Mouse (Mus musculus) layer of hippocampus, adult 18-20 months (tissue): Measurements from ENCODE around the gene Izumo4. TPM values are rescaled to one million over a fixed set of nuclear protein-coding genes. Genes with fewer than 3 reads are reported as not detected.

Experiments
- DNase-seq, 2 experiments: peaks; one replicate each; pipeline ENCODE4 v3.0.0; 2022; ENCODE audit warnings: low spot score in 2 of 2
- long read RNA-seq: library from polyadenylated mRNA; stranded (forward); transcript quantifications from one replicate; pipeline ENCODE4 v2.0.0, GENCODE M21; 2021
- total RNA-seq, 2 experiments: library from RNA; stranded (reverse); gene quantifications; 2 replicates each; pipeline ENCODE4 v1.2.3; 2021

The Izumo4 gene
- total RNA-seq = 10 to 100 TPM; 52.5 to 54.7 TPM
- long read RNA-seq, partial matches to known transcripts = 2 of 19 reads
- long read RNA-seq, other reads (novel, unspliced or antisense) = 17 of 19 reads

DNA sequence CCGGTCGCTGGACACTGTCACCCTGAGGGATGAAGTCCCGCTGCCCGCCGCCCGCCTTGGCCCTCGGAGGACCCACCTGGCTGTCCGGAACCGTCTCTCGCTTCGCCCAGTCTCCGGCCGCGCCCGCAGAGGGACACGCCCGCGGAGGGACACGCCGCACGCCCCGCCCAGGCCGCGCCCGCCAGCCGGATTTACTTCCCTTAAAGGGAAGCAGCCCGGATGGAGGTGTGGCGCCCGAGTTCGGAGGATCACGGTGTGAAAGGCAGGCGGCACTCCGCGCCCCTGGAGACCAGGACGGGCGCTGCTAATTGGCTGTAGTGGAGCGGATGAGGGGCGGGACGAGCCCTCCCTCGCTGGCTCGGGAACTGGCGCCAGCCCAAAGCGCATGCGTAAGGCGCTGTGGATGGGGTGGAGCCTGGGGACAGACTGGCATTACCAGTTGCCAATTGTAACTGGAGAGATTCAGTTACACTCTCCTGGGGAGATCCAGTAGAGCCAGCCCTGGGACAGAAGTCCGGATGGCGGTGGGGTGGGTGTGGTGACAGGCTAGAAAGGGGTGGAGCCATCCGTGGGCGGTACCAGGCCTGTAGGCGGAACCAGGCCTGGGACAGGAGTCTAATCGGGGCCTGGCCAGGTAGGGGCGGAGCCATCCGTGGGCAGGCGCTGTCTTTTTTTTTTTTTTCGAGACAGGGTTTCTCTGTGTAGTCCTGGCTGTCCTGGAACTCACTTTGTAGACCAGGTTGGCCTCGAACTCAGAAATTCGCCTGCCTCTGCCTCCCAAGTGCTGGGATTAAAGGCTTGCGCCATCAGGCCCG is at the start of gene Izumo4, which contains the start of gene Mob3a:
Izumo4 (plus strand) TSS at position 464 of the 815 bp plus-strand sequence.
Mob3a (minus strand) TSS at position 257 of the 815 bp plus-strand sequence.
- peak; percentile 99 to 100 for DNase-seq

DNA sequence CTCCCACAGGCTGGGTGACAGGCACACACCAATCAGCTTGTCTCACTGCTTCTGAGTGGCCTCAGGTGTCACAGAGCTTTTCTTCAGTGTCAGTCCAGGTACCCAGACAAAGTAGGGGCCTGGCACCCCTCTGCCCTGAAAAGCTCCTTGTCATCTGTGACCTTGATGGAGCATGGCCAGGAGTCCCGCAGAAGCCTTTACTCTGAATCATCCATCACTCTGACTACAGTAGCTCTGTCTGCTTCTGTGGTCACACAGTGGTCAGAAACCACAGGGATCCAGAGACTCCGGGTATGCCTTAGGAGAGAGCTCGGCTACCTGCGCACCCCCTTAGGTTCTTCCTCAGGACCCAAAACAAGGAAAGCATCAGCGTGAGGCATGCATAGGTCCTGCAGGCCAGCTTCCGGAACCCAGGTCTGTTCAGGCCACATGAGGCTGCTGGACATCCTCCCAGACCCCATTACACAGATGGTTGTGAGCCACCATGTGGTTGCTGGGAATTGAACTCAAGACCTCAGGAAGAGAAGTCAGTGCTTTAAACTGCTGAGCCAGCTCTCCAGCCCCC is 48.7 kb upstream of the Izumo4 start:
- DNase-seq = no peak

DNA sequence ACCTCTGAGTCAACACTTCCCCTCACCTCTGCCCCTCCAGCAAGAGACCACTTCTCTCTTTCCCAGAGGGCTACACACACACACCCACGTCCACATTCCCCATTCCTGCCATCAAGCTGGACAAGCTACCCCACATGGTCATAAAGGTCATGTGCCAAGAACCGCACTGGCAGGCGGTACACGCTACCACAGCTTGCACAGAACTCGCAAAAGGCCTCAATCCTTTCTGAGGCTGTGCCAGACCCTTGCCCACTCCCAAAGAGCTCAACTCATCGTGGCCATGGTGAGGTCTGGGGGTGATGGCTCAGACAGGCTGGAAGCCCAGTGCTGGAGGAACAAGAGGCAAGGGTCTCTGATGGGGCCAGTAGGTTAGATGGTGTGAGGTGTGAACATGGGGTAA is 47.1 kb upstream of the Izumo4 start:
- no peak for DNase-seq

DNA sequence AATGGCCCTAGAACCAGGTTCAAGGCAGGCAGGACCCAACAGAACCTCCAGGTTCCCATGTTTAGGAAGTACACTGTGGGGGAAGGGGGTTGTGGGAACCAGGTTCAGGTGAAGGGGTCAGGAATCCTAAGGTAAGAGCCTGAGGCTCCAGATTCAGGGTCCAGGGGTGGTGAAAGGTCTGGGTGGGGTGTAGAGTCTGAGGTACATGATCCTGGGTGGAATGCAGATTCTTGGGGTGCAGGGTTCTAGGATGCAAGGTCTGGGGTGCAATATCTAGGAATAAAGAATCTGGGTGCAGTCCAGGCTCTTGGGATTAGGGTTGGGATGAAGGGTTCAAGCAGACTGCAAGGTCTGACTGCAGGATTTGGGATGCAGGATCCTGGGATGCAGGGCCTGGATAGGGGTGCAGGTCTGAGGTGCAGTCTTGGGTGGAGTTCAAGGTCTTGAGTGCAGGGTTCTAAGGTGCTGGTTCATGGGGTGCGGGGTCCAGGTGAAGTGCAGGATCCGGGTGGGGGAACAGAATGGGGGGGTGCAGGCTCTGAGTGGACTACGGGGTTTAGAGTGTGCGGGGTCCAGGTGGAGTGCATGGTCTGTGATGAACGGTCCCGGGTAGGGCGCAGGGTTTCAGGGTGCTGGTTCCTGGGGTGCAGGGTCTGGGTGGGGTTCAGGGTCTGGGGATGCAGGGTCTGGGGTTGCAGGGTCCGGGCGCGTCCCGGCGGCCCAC is 46.4 kb upstream of the Izumo4 start:
- no peak for DNase-seq

DNA sequence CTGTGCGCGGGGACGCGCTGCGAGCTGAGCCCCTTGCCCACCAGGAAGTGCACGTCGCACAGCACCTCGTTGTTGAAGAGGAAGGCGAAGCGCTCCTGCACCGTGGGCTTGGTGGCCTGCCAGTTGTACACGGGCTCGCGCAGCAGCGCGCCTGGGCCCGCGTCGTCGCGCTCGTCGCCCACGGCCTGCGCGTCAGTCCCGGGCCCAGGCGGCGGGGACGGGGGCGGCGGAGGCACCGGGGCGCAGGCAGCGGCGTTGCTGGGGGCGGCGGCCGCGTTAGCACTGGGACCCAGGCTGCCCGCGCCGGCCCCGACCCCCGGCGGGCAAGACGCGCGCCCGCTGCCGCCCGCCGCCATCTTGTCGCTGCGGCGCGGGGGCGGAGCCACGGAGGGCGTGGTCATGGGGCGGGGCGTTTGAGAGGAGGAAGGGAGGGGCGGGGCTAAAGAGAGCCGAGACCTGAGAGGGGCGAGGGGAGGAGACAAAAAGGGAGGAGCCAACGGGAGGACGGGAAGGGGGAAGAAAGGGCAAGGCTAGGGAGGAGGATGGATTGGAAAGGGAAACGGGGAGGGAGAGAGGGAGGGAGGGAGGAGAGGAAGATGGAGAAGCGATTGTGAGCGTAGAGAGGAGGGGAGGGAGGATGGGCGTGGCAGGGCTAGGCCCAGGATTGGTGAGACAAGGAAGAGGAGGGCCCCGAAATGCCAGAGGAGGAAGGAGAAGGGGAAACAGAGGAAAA is 45.7 kb upstream of the Izumo4 start:
- peak; percentile 91 to 96 for DNase-seq

DNA sequence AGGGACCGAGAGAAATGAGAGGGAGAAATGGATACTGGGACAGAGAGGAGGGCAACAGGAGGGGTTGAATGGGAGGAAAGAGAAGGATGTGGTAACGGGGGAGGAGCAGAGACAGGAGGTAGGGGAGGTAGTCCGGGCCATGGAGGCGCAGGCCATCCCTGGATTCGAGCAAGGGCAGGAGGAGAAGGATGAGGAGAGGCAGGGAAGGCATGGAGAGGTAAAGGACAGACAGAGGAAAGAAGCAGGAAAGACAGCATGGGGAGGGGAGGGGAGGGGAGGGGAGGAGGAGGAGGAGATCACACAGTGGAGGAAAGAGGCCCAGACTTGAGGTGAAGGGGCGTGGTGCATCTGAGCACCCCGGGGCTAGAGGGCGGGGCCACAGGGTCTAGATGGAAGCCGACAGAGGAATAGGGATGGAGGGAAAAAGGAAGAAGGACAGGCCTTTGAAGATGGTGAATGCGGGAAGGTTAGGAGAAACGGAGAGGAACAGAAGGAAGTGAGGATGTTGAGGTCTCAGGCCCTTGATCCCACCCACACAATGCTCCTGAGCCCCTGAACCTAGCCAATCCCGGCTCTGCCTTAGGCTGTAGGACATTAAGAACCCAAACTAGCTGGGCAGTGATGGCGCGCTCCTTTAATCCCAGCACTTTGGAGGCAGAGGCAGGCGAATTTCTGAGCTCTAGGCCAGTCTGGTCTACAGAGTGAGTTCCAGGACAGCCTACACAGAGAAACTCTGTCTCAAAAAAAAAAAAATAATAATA is 44.9 kb upstream of the Izumo4 start, which contains the start of gene Btbd2:
Btbd2 (minus strand) TSS at position 209 of the 761 bp plus-strand sequence.
- DNase-seq = no peak

DNA sequence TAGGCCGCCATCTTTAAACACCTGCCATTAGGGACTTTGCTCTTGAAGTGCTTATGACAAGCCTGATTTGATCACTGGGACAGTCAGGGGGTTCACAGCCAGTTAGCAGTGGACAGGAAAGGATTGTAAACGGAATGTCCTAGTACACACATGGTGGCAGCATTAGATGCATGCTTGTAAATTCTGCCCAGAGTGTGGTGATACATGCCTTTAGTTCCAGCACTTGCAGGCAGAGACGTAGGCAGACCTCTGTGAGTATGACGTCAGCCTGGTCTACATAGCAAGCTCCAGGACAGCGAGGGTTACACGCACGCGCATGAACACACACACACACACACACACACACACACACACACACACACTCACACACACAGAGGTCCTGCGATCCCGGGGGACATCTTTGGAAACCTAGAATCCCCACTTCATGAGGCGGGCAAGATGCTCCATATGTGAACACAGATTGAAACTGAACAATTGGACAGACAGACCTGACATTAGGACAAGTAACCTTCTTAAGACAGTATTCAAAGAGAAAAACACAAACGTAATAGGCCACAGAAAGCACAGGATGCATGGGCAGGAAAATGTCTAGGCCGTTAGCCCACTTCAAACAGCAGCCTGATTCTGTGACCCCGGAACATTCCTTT is 43.7 kb upstream of the Izumo4 start:
- DNase-seq = no peak

DNA sequence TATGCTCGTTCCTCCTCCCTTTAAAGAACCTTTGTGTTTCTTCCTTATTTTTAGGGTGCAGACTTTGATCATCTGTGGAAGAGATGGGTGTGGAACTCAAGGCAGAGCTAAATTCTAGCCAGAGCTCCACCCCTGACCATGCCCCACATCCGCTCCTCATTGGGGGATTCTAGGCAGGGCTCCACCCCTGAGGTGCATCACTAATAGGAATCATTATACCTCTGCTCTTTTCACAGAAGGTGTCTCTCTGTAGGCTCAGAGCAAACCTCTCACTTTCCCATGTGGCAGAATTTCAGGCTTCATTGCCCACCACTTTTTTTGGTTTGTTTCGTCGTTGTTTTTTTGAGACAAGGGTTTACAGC is 43.2 kb upstream of the Izumo4 start:
- no peak for DNase-seq

DNA sequence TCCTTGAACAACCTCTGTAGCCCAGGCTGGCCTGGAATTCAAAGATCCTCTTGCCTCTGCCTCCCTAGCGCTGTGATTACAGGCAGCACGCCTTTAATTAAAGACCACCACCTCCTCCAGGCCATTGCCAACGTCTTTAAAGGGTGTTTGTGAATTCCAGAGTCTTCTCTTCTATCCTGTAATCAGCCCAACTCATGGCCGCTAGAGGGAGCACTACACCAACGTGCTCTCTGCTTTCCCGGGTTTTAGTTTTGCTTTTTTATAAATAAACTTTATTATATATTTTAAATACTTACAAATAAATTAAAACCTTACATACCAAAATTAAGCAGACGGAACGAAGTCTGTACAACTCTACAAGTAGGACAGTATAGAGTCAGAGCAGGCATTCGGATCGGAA is 42.8 kb upstream of the Izumo4 start:
- DNase-seq = peak in 1 of 2 experiments; percentile 88

DNA sequence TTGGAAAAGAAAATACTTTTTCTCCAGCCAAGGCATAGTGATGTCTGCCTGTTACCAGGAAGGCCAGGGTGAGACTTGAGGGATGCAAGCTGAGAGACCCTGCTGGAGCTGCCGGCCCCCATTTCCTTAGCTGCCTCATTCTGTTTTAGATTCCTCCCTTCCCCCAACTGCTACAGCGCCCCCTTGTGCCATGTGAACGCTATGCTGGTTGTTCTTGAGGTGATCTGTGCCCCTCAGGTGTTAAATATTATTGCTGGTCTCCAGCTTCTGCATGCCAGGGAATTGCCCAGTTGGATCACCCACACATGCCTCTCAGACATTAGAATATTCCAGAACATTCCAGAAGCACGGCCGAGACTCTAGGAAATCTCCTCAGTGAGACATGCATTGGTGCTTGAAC is 40.8 kb upstream of the Izumo4 start:
- no peak for DNase-seq

DNA sequence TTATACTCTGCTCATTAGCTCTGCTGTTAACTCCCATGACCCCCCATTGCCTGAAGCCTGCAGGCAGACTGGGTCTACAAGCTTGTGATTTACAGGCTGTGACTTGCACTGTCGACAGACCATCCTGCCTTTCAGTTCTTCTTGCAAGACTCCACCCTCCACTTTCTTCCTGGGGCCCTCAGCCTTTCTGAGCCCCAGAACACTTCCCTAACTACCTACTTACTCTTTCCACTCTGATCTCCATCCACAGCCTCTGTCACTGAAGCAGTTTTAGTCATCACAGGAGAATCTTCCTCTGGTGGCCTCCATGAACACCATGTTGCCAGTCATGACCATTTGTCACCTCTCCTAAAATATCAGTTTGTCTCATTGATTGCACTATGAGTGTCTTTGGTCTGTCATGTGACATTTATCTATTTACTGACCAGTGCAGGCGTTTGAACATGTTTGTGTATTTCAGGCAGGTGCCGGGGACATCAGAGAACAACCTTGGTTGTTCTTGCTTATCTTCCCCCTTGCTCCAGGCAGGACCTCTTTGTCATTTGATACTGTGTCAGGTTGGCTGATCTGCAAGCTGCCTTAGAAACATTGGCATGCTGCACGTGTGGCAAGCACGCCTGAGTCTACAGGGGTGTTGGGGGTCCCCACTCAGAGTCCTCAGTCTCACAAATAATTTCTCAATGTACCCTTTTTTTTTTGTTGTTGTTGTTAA is 38.3 kb upstream of the Izumo4 start:
- DNase-seq = no peak

DNA sequence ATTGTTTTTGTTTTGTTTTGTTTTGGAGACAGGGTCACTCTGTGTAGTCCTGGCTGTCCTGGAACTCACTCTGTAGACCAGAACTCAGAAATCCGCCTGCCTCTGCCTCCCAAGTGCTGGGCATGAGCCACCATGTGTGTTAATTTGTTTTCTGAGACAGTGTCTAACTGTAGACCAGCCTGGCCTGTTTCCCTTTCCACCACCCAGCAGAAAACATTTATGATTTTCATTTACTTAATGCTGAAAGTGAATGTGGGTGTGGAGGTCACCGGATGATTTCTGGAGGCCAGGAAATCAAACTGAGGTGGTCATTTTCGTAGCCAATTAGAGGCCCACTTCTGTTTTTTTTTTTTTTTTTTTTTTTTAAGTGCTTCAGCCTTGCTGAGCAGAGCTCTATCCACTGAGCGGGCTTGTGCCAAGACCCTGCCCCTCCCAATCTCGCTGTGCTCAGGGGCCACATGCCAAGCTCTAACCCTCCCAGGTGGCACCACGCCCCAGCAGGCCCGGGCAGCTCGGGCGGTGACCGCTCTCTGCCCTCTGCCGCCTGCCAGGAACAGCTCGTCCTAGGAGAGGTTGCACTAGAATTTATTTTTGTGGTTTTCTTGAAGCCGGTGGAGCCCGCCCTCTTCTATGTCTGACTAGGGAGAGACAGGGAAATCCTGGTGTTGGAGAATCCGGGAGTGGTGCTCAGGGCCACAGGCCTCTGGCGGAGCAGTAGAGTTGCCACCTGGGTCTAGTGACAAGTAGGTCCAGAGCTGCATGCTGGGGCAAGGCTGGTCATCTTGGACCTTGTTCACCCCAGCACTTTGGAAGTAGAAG is 37.6 kb upstream of the Izumo4 start:
- DNase-seq = peak in 1 of 2 experiments; percentile 44

DNA sequence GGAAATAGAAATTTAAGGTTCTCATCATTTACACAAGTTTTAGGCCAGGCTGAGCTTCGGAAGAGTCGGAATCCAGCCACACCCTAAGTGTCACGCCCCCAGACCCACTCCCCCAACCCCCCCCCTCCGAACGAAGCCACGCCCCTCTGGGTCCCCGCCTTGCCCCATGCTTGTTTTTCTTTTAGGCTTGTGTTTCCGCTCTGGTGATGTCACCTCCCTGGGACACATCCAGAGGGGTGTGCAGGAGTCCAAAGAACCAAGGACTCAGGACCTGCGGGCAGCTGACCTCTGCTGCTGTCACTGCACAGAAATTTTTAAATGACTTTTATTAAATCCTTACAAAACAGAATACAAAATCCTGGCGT is 37.0 kb upstream of the Izumo4 start:
- DNase-seq = no peak

DNA sequence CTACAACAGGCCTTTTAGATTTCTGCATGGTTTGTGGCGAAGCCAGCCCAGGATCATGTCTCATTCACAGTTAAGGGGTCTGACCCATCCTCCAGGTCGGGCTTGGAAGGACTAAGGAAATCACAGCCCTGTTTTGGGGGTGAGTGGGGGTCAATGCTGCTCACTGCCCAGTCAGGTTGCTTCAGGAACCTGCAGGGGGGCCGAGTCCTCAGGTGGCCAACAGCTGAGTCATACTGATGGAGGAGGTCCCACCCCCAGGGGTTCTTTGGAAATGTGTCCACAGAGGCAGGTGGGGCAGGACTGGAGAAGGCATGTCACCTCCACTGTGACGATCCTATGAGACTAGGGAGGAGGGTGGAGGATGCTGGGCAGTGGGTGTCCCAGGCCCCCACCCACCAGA is 36.5 kb upstream of the Izumo4 start:
- DNase-seq = no peak

DNA sequence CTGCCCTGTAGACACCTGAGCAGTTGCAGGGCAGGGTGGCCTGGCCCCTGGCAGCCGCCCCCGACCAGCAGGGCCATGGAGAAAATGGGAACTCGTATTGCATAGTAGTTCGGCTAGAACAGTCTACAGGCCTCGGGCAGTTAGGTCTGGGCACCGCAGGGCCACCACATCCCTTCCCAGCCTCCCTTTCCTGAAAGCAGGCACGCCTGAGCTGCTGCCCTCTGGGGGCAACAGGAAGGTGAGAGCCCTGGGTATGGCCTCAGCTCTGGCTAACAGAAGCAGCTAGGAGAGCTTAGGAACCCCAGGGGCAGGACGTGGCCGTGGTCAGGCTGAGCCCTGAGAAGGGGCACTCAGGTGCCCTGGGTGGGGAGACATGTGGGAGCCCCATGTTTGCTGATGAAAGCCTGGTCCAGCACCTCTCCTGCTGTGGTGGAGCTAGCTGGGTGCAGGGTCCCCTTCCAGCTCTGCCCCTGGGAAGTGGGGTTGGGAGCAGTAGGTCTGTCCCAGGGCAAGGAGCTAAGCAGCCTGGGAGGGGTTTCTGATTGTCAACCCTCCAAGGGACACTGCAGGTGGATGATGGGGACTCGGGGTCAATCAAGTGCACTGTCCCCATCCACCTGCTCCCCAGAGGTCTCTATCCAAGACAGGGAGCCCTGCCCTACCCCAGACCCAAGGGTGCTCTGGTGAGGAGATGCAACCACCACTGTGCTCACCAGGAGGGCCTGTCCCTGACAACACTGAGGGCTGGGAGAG is 35.8 kb upstream of the Izumo4 start:
- DNase-seq = no peak

DNA sequence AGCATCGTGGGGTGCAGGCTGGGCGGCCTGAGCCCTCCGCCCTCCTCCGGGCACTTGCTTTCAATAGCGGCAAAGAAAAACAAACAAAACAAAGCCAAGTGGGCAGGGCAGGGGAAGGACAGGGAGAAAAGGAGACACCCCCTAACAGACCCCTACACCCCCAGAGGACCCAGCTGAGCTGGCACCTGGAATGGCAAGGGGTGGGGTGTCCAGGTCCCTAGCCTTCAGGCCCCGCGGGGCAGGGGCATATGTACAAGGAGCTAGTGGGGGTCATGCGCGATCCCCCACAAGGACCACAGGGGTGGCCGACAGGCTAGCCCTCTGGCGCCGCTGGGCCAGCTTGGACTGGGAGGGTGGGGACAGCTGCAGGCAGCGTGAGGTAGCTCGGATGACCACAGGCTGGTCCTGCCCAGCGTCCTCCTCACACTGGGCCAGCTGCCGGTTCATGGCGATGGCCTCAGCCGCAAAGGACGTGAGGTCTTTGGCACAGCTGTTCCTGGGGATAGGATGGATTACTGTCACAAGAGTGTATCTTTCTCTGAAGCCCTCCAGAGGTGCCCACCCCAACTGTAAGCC is 35.1 kb upstream of the Izumo4 start:
- DNase-seq = no peak

DNA sequence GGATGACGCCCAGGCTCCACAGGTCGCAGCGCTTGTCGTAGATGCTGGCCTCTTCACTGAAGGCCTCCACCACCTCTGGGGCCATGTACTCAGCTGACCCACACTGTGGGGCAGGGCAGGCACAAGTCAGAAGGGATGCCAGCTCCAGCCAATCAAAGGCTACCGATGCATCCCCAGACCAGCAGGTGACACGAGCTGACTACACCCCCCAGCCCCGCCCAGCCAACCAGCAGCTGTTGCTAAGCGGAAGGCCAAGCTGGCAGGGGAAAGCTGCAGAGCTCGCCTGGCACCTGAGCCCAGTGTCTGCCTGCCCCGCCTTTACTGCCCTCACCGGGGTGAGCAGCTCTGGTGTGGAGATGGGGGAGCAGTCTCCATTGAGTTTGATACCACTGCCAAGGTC is 33.4 kb upstream of the Izumo4 start:
- DNase-seq = no peak
